In the genomic region with DNA sequence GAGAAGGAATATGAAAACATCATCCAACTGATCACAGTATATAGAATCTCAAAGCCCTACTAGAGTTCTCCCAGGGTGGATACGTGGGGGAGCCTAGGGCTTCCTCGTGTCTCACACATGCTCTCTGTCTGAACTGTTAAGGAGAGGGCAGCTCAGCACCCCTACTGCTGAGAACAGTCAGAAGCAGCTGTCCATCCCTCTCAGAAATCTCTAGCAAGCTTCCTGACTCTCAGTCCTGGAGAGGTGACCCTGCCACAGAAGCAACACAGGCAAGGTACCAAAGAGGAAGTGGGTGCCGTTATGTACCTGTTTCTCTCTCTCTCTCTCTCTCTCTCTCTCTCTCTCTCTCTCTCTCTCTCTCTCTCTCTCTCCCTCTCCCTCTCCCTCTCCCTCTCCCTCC, we compare ENCODE assay signal across 10 mouse cellular contexts.
"Had no signal": no experiment of that assay in that cellular context is flagged by ENCODE, and none has a peak within 500 bp of the region (broad histone marks: within the 10 kb centered on the region; RNA-seq: fewer than 3 reads in every experiment).

No protein-coding gene starts in this region.

- DNase-seq: kidney, adult 2 months; kidney, postnatal 14 days; left cerebral cortex, postnatal 4 days; lung, adult 18-20 months; right cerebral cortex, postnatal 14 days had no signal

- H3K36me3 ChIP-seq: kidney, embryonic 15.5 days; limb, embryonic 13.5 days; midbrain, embryonic 15.5 days had no signal

- H3K4me3 ChIP-seq: kidney, embryonic 15.5 days; limb, embryonic 13.5 days; midbrain, embryonic 15.5 days had no signal

- H3K27ac ChIP-seq: kidney, embryonic 15.5 days; limb, embryonic 13.5 days; liver, embryonic 14.5 days; midbrain, embryonic 15.5 days; stomach, postnatal 0 days had no signal

- H3K9me3 ChIP-seq: kidney, embryonic 15.5 days; limb, embryonic 13.5 days; midbrain, embryonic 15.5 days had no signal

- H3K4me1 ChIP-seq: kidney, embryonic 15.5 days; limb, embryonic 13.5 days; midbrain, embryonic 15.5 days had no signal

- ATAC-seq: midbrain, embryonic 15.5 days had no signal

- H3K27me3 ChIP-seq: kidney, embryonic 15.5 days; limb, embryonic 13.5 days; midbrain, embryonic 15.5 days had no signal
